Mouse (Mus musculus) hindbrain, embryonic 12.5 days (tissue): ENCODE measurements around the gene Hydin. TPM values are rescaled to one million over a fixed set of nuclear protein-coding genes. Genes with fewer than 3 reads are reported as not detected.

Experiments
- ATAC-seq: fragments of 200-750 bp; cut with Nextera tagmentation; 2 replicates; pipeline ENCODE4 v1.8.0; 2017; ENCODE audit warnings: moderate TSS enrichment; ENCODE audit not compliant: low FRiP score
- H3K27ac ChIP-seq: fragments of 300-500 bp; sonication (generic); 2 replicates; pipeline ENCODE4 v1.5.1; 2016; ENCODE audit warnings: mild to moderate bottlenecking
- H3K27me3 ChIP-seq: fragments of 300-500 bp; sonication (generic); 2 replicates; pipeline ENCODE4 v1.6.1; 2016; ENCODE audit warnings: mild to moderate bottlenecking
- H3K36me3 ChIP-seq: fragments of 300-500 bp; sonication (generic); 2 replicates; pipeline ENCODE4 v1.6.1; 2016; ENCODE audit warnings: mild to moderate bottlenecking
- H3K4me1 ChIP-seq: fragments of 300-500 bp; sonication (generic); 2 replicates; pipeline ENCODE4 v1.6.1; 2016
- H3K4me2 ChIP-seq: fragments of 300-500 bp; sonication (generic); replicated peaks from 2 replicates; pipeline ENCODE4 v1.6.1; 2016; ENCODE audit warnings: mild to moderate bottlenecking
- H3K4me3 ChIP-seq: fragments of 300-500 bp; sonication (generic); 2 replicates; pipeline ENCODE4 v1.5.1; 2016; ENCODE audit warnings: mild to moderate bottlenecking
- H3K9ac ChIP-seq: fragments of 300-500 bp; sonication (generic); 2 replicates; pipeline ENCODE4 v1.6.1; 2016; ENCODE audit warnings: mild to moderate bottlenecking, moderate library complexity
- H3K9me3 ChIP-seq: fragments of 300-500 bp; sonication (generic); replicated peaks from 2 replicates; pipeline ENCODE4 v1.6.1; 2016; ENCODE audit warnings: mild to moderate bottlenecking
- WGBS: fragments of 180-500 bp; shearing (Covaris S2); methylation state at CpG from one replicate; pipeline ENCODE4 v1.1.7; 2016; 5-methylcytosine and 5-hydroxymethylcytosine counted together
- microRNA-seq: library from miRNA; unstranded; fragments of <30 nt; microRNA quantifications from one replicate; pipeline ENCODE4, GENCODE M21; 2017
- polyA plus RNA-seq: library from polyadenylated mRNA; unstranded; fragments of >200 nt; fragmentation: Nextera tagmentation; extraction: Ambion mirVana; gene quantifications from 2 replicates; pipeline ENCODE4 v1.2.1, GENCODE M21; 2016

Gene Hydin
- polyA plus RNA-seq, 1 experiment from 2014 or later, result 0.30 TPM

DNA sequence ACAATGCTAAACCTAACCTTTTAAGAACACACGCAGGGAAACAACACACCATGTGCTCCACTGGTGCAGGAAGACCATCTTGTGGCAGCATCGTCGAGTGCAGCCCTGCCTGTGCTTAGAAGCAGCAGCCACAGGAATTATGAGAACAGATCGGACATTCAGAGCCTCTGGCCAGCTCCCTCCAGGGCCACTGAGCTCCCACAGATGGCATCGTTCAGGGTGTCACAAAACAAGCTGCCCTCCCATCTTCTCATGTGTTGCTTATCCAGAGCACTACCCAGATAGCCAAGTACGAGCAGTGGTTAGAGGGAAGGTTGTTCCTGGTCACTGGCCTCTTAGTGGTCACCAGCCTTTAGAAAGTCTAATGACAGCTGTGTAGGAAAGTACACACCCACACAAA lies 382.5 kb downstream of the Hydin start:
- Histone ChIP-seq H3K4me1 (no peaks in the 10 kb centered on the region), H3K9ac (no peak overlapping the region), H3K27ac (no peak overlapping the region), H3K27me3 (no peaks in the 10 kb centered on the region), H3K4me3 (no peak overlapping the region), H3K4me2 (no peak overlapping the region), H3K9me3 (no peaks in the 10 kb centered on the region), H3K36me3 (peaks cover 50% of the 10 kb centered on the region)
- ATAC-seq, result no peak
- 90% methylated on average over 6 of the region's 6 CpGs for WGBS

DNA sequence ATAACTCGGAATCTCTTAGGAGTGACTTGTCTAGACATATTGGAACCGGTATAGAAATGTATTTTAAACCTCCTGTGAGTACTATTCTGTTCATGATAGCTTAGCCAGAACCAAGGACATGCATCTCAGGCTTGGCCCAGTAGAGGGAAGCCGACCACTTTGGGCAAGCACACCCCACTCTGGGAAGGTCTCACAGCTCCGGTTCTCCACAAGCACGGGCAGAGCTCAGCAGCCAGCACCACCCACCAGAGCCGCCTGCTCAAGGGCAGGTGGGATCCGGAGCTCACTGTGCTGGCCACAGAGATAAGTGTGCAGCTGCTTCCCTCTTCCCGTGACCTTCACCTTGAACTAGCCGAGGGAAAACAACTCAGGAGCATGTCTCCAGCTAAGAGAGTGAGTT lies 384.1 kb downstream of the Hydin start:
- Histone ChIP-seq H3K36me3 (peaks cover 43% of the 10 kb centered on the region), H3K4me2 (no peak overlapping the region), H3K4me1 (no peaks in the 10 kb centered on the region), H3K4me3 (no peak overlapping the region), H3K9me3 (no peaks in the 10 kb centered on the region), H3K9ac (no peak overlapping the region), H3K27me3 (no peaks in the 10 kb centered on the region), H3K27ac (no peak overlapping the region)
- ATAC-seq, result no peak
- WGBS, result 93% methylated on average over 9 of the region's 9 CpGs

DNA sequence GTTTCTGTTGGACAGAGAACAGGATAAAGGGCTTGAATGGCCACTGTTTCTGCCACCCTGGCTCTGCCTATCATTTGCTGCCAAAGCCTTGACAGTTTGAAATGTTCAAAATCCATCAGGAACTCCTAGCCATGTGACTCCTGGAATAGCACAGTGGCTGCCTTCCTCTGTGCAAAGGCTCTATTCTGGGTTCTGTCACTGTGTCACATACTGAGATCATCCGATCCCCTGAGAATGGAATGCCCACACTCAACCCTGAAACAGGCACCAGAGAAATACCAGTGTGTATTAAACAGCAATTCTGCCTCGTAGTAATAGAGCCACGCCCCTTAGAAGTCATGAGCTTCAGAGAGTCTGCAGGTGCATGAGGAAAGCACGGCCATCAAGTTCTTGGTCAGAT lies 385.1 kb downstream of the Hydin start:
- no peak overlapping the region for H3K4me3 ChIP-seq
- H3K27ac ChIP-seq, result no peak overlapping the region
- H3K9me3 ChIP-seq, result no peaks in the 10 kb centered on the region
- H3K27me3 ChIP-seq, result no peaks in the 10 kb centered on the region
- no peak overlapping the region for H3K9ac ChIP-seq
- 95% methylated on average over 4 of the region's 4 CpGs for WGBS
- no peak for ATAC-seq
- H3K4me2 ChIP-seq, result no peak overlapping the region
- H3K36me3 ChIP-seq, result peaks cover 45% of the 10 kb centered on the region
- no peaks in the 10 kb centered on the region for H3K4me1 ChIP-seq

GRCm38 (mm10) chr8:110654075-110655060 lies 387.6 kb downstream of the Hydin start:
- no peak for ATAC-seq
- Histone ChIP-seq H3K9me3 (no peaks in the 10 kb centered on the region), H3K4me2 (no peak overlapping the region), H3K27me3 (no peaks in the 10 kb centered on the region), H3K36me3 (peaks cover 54% of the 10 kb centered on the region), H3K9ac (no peak overlapping the region), H3K27ac (no peak overlapping the region), H3K4me3 (no peak overlapping the region), H3K4me1 (no peaks in the 10 kb centered on the region)
- 83% methylated on average over 9 of the region's 9 CpGs for WGBS

DNA sequence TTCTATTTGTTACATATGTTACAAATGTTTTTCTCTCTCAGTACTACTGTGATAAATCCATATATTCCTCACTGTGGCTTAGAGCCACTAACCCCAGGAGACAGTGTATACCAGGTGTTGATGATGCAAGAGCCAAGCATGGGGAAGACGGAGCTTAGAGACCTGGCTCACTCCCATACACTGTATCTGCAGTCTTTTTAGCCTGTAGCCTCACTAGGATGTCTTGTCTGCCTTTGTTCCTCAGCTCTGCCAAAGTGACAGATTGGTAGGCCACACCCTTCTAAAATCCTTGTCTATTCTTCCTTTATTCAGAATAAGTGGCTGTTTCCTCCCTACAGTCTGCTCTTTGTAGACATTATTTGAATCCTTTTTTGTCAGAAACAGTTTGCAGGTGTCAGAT lies 389.1 kb downstream of the Hydin start:
- Histone ChIP-seq H3K36me3 (peaks cover 45% of the 10 kb centered on the region), H3K27ac (no peak overlapping the region), H3K4me1 (no peaks in the 10 kb centered on the region), H3K9me3 (no peaks in the 10 kb centered on the region), H3K27me3 (no peaks in the 10 kb centered on the region), H3K4me2 (no peak overlapping the region), H3K4me3 (no peak overlapping the region), H3K9ac (no peak overlapping the region)
- 88% methylated on average over 1 of the region's 1 CpGs for WGBS
- ATAC-seq, result no peak

GRCm38 (mm10) chr8:110657661-110658060 lies 390.9 kb downstream of the Hydin start:
- ATAC-seq, result no peak
- Histone ChIP-seq H3K4me1 (no peaks in the 10 kb centered on the region; the same call in 1 of the 2 replicates), H3K9me3 (no peaks in the 10 kb centered on the region), H3K27ac (no peak overlapping the region), H3K9ac (no peak overlapping the region), H3K27me3 (no peaks in the 10 kb centered on the region), H3K36me3 (peaks cover 41% of the 10 kb centered on the region), H3K4me2 (no peak overlapping the region), H3K4me3 (no peak overlapping the region)
- WGBS, result 100% methylated on average over 2 of the region's 2 CpGs

Small RNA genes within 50 kb of the gene (microRNA-seq; reads per million reads assigned to microRNA genes)
- gene Gm44489 (not detected), gene Gm47306 (not detected)

Other genes starting within 250 kb of the Hydin start
- not detected in 2 replicates for gene Chst4, start 227.2 kb upstream of the Hydin start, polyA plus RNA-seq
- 12.2 and 12.8 TPM in 2 replicates for gene Zfp612, start 187.2 kb upstream of the Hydin start, polyA plus RNA-seq
- gene Gm21964, start 165.8 kb upstream of the Hydin start, polyA plus RNA-seq, result not detected in 2 replicates
- gene Gm17720, start 164.2 kb upstream of the Hydin start, polyA plus RNA-seq, result not detected in 2 replicates
- 23.9 and 28.8 TPM in 2 replicates for gene Calb2, start 98.8 kb upstream of the Hydin start, polyA plus RNA-seq
- 10.5 and 11.3 TPM in 2 replicates for gene Cmtr2, start 51.3 kb upstream of the Hydin start, polyA plus RNA-seq